Mouse (Mus musculus): ENCODE measurements around the gene Agbl1.

GRCm38 (mm10) chr7:76229311-76229937 lies at the start of gene Agbl1:
- TF ChIP-seq CTCF (IDR thresholded peaks at IDR 0.05; ENCODE audit: low read depth, low read length) = no peak
- TF ChIP-seq TAL1 (conservative IDR thresholded peaks at IDR 0.05; ENCODE audit: low read depth, low read length) = no peak
- no peak for TF ChIP-seq GATA1 (IDR thresholded peaks at IDR 0.05; ENCODE audit: borderline replicate concordance, low read length)

All from G1E (cell line).